Mouse (Mus musculus) midbrain, embryonic 12.5 days (tissue): ENCODE results near the gene Mef2a. TPM values are rescaled to one million over a fixed set of nuclear protein-coding genes. Genes with fewer than 3 reads are reported as not detected.
A peak's percentile ranks its signal among the peaks of the same experiment; 100 is the strongest.

ENCODE experiments used
- ATAC-seq: fragments of 200-750 bp; cut with Nextera tagmentation; 2 replicates; pipeline ENCODE4 v1.8.0; 2017; ENCODE audit warnings: low read depth, moderate TSS enrichment, moderate library complexity; ENCODE audit not compliant: low FRiP score
- H3K27ac ChIP-seq: fragments of 300-500 bp; sonication (generic); replicated peaks from 2 replicates; pipeline ENCODE4 v1.5.1; 2016; ENCODE audit warnings: mild to moderate bottlenecking
- H3K27me3 ChIP-seq: fragments of 300-500 bp; sonication (generic); 2 replicates; pipeline ENCODE4 v1.6.1; 2016; ENCODE audit warnings: mild to moderate bottlenecking
- H3K36me3 ChIP-seq: fragments of 300-500 bp; sonication (generic); 2 replicates; pipeline ENCODE4 v1.6.1; 2016
- H3K4me1 ChIP-seq: fragments of 300-500 bp; sonication (generic); 2 replicates; pipeline ENCODE4 v1.6.1; 2016
- H3K4me2 ChIP-seq: fragments of 300-500 bp; sonication (generic); replicated peaks from 2 replicates; pipeline ENCODE4 v1.6.1; 2016; ENCODE audit warnings: mild to moderate bottlenecking, moderate library complexity
- H3K4me3 ChIP-seq: fragments of 300-500 bp; sonication (generic); 2 replicates; pipeline ENCODE4 v1.5.1; 2016; ENCODE audit warnings: mild to moderate bottlenecking
- H3K9ac ChIP-seq: fragments of 300-500 bp; sonication (generic); replicated peaks from 2 replicates; pipeline ENCODE4 v1.6.1; 2016; ENCODE audit warnings: mild to moderate bottlenecking, moderate library complexity
- H3K9me3 ChIP-seq: fragments of 300-500 bp; sonication (generic); 2 replicates; pipeline ENCODE4 v1.6.1; 2016; ENCODE audit warnings: mild to moderate bottlenecking
- WGBS: fragments of 180-500 bp; shearing (Covaris S2); methylation state at CpG from one replicate; pipeline ENCODE4 v1.1.7; 2016; 5-methylcytosine and 5-hydroxymethylcytosine counted together
- polyA plus RNA-seq: library from polyadenylated mRNA; unstranded; fragments of >200 nt; fragmentation: Nextera tagmentation; extraction: Ambion mirVana; gene quantifications from 2 replicates; pipeline ENCODE4 v1.2.1, GENCODE M21; 2016

Mef2a gene
- polyA plus RNA-seq, 1 experiment from 2014 or later: 29.7 TPM

DNA sequence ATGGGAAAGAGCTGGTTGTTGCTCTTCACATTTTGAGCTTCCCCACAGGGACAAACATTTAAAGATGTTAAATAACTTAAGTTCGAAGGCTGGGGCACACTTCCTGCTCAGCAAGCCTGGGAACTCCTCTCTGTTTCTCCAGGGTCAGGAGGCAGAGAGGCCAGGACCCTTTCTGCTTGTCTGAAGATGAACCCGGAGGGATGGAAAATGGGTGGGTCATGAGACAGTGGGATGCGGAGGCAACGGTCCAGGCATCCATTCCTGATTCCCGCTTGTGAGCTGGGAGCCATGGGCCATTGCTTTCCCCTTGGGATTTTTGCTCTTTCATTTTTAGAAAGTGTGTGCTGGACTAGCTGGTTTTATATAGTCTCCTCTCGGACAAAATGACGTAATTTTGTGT is 17.4 kb upstream of the Mef2a start:
- Histone ChIP-seq H3K36me3 (no peaks in the 10 kb centered on the region), H3K27me3 (no peaks in the 10 kb centered on the region), H3K27ac (no peak overlapping the region), H3K4me1 (no peaks in the 10 kb centered on the region), H3K9me3 (no peaks in the 10 kb centered on the region), H3K4me3 (no peak overlapping the region), H3K9ac (no peak overlapping the region), H3K4me2 (no peak overlapping the region)
- WGBS: 84% methylated on average over 7 of the region's 7 CpGs
- no peak for ATAC-seq

DNA sequence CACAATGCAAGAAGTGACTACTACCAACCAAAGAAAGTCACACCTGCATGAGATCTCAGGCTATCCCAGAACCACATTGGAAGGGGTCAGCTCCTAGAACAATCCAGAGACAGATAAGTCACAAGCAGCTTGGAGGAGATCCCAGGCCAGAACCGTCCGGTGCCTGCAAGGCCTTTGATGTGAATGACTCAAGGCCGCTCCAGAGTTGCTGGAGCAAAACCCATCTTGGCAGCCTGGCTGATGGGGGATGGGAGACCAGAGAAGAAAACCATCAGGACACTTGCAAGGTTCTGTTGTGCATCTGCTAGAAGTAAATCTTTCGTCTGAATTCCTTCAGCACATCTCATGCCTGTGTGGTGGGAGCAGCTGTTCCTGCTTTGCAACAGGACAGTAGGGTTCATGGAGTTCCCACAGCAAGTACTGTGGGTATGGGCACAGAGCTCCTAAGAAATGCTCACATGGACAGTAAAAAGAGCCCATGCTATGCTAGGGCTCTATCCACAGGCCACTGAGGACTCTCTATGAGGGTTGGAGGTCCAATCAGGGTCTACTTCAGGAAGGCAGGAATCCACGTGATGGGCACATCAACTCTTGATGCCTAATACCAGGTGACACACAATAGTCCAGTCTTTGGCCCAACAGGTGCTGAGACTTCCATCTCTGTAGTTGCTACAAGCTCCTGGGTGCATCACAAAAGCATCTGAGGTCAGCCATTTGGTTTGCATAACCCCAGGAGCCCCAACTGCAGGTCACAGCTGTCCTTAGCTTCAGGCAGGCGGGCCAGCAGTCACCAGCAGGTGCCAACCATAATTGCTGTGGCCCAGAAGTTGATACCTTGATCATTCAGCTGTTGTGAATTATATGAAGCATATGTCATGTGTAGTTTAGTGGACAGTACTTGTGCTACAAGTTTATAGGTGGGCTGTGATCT is 12.5 kb upstream of the Mef2a start:
- no peak for ATAC-seq
- no peaks in the 10 kb centered on the region for H3K4me1 ChIP-seq
- H3K4me2 ChIP-seq: no peak overlapping the region
- H3K36me3 ChIP-seq: no peaks in the 10 kb centered on the region
- H3K9ac ChIP-seq: no peak overlapping the region
- 85% methylated on average over 6 of the region's 6 CpGs for WGBS
- no peaks in the 10 kb centered on the region for H3K27me3 ChIP-seq
- H3K4me3 ChIP-seq: no peak overlapping the region
- no peak overlapping the region for H3K27ac ChIP-seq
- no peaks in the 10 kb centered on the region for H3K9me3 ChIP-seq

DNA sequence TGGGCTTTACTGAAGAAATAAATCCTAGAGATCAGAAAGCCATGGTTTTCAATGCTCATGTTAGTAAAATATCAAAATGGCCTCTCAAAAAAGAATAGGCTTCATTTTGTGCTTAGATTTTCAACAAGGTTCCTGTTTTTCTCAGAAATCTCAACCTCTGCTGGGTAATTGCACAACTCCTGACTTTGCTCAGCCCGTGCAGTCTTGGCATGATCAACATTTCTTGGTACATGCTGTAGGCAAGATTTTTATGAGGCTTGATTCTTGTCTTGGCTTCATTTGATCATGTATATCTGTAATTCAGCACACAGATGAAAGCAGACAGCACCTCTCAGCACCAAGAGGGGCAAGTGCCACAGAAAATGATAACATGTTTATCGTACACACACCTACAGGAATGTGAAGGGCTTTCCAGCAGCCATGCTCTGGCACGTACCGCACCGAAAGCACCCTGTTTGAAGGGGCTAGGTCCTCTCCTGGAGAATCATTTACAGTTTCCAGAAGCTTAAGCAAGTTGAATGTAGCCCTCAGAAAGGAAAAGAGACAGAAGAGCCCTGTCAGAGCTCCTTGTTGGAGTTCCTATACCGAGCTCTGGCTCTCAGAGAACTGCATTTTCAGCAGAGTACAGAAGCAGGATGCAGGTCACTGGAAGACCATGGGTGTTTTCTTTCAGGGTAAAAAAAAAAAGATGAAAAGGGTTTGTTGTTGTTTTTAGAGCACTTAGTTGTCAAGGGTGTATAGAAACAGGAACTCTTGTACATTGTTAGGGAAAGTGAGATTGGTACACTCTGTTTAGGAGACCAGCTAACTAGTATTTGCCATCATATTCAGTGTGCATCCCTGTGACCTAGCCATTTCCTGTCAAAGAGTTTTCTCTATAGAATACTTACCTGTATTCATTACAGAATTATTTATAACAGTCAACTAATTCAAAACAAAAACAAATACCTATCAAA is 7.8 kb upstream of the Mef2a start:
- Histone ChIP-seq H3K27ac (no peak overlapping the region), H3K27me3 (no peaks in the 10 kb centered on the region; the same call in 1 of the 2 replicates), H3K4me3 (no peak overlapping the region), H3K4me2 (no peak overlapping the region), H3K36me3 (no peaks in the 10 kb centered on the region), H3K4me1 (no peaks in the 10 kb centered on the region), H3K9ac (no peak overlapping the region), H3K9me3 (no peaks in the 10 kb centered on the region)
- WGBS: 89% methylated on average over 6 of the region's 6 CpGs
- ATAC-seq: no peak

DNA sequence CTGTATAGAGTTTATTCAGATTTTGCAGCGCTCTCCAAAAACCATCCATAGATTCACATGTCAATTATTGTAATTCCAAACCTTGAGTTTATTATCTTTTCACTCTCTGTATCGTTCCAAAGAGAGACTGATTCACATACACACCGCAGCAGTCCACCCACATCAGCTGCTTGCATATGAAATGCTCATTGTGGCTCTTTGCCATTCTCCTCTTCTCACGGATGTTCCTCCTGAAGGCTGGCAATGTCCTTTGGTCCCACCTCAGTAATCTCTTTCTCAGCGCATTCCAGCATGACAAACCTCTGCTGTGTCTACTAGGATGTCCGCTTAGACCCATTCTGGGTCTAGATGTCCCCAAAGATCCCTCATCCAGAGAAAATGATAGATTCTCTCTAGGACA is 4.1 kb upstream of the Mef2a start:
- ATAC-seq: no peak
- Histone ChIP-seq H3K36me3 (no peaks in the 10 kb centered on the region), H3K4me3 (no peak overlapping the region), H3K4me2 (no peak overlapping the region), H3K27ac (no peak overlapping the region), H3K27me3 (no peaks in the 10 kb centered on the region; the same call in 1 of the 2 replicates), H3K4me1 (peaks cover 9% of the 10 kb centered on the region), H3K9ac (no peak overlapping the region), H3K9me3 (no peaks in the 10 kb centered on the region)
- WGBS: 87% methylated on average over 6 of the region's 6 CpGs

GRCm38 (mm10) chr7:67373975-67374374 is 1.3 kb upstream of the Mef2a start:
- peak overlapping the region; percentile 98 for H3K27ac ChIP-seq
- H3K36me3 ChIP-seq: no peaks in the 10 kb centered on the region
- no peak overlapping the region for H3K9ac ChIP-seq
- peaks cover 15% of the 10 kb centered on the region for H3K4me1 ChIP-seq
- 47% methylated on average over 5 of the region's 5 CpGs for WGBS
- no peak overlapping the region for H3K4me3 ChIP-seq
- H3K4me2 ChIP-seq: peak overlapping the region; percentile 86; the same call in 1 of the 2 replicates
- H3K9me3 ChIP-seq: no peaks in the 10 kb centered on the region
- no peak for ATAC-seq
- no peaks in the 10 kb centered on the region; the same call in 1 of the 2 replicates for H3K27me3 ChIP-seq

GRCm38 (mm10) chr7:67373584-67373960 is 914 bp upstream of the Mef2a start:
- peak overlapping the region; percentile 96 for H3K9ac ChIP-seq
- no peak for ATAC-seq
- H3K9me3 ChIP-seq: no peaks in the 10 kb centered on the region
- H3K36me3 ChIP-seq: no peaks in the 10 kb centered on the region
- no peaks in the 10 kb centered on the region; the same call in 1 of the 2 replicates for H3K27me3 ChIP-seq
- 30% methylated on average over 6 of the region's 6 CpGs for WGBS
- peak overlapping the region; percentile 86 for H3K4me2 ChIP-seq
- H3K4me3 ChIP-seq: peak overlapping the region; percentile 92
- H3K27ac ChIP-seq: peak overlapping the region; percentile 98
- peaks cover 15% of the 10 kb centered on the region for H3K4me1 ChIP-seq

DNA sequence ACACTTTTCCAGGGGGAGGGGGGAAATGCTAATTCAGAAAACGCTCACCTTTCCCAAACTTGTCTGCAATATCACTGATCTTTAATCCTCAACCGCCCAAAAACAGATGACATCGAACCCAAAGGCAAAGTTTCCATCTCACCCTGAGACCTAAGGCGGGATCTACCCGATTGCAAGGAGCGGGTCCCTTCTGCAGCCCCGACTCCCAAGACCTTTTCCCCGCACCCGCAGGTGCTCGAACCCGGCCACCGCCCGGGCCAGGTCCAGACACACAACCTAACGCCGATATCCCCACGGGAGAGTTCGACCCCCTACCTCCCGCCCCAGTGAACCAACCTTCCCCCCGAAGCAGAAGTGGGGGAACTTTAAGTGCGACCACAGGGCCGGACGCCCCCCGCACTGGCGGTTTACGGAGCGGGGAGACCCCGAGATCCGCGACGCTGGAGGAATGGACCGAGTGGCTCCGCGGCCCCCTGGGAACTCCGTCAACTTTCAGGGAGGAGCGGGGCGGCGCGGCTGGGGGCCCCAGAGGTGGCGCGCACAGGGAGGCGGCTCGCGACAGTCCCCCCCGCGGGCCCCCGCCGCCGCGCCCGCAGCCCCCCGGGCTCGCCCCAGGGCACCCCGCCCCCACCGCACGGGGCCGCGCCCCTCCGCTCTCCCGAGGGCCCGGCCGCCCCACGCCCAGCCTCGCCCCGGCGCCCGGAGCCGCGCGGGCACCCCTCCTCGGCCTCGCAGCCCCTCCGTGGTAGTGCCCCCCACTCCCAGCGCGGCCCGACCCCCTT is 576 bp downstream of the Mef2a start:
- Histone ChIP-seq H3K27me3 (no peaks in the 10 kb centered on the region; the same call in 1 of the 2 replicates), H3K4me2 (peak overlapping the region; percentile 86), H3K27ac (peak overlapping the region; percentile 98), H3K4me3 (peak overlapping the region; percentile 92), H3K36me3 (no peaks in the 10 kb centered on the region), H3K9me3 (no peaks in the 10 kb centered on the region), H3K9ac (peak overlapping the region; percentile 96), H3K4me1 (peaks cover 15% of the 10 kb centered on the region)
- under 1% methylated on average over 38 of the region's 75 CpGs for WGBS
- peak; percentile 80 for ATAC-seq

GRCm38 (mm10) chr7:67371351-67371890 is 1.2 kb downstream of the Mef2a start:
- H3K4me3 ChIP-seq: peak overlapping the region; percentile 92
- H3K4me2 ChIP-seq: peak overlapping the region; percentile 86

GRCm38 (mm10) chr7:67369645-67370044 is 3.0 kb downstream of the Mef2a start:
- 78% methylated on average over 4 of the region's 4 CpGs for WGBS
- Histone ChIP-seq H3K4me1 (peaks cover 15% of the 10 kb centered on the region), H3K27ac (no peak overlapping the region), H3K4me3 (no peak overlapping the region), H3K9ac (no peak overlapping the region), H3K27me3 (no peaks in the 10 kb centered on the region), H3K36me3 (no peaks in the 10 kb centered on the region), H3K4me2 (no peak overlapping the region), H3K9me3 (no peaks in the 10 kb centered on the region)
- ATAC-seq: no peak

More at GRCm38 (mm10) chr7:67371351-67371890, 1.2 kb downstream of the Mef2a start:
- Histone ChIP-seq H3K4me1 (peaks cover 15% of the 10 kb centered on the region), H3K9me3 (no peaks in the 10 kb centered on the region), H3K27ac (no peak overlapping the region), H3K36me3 (no peaks in the 10 kb centered on the region), H3K9ac (peak overlapping the region; percentile 96), H3K27me3 (no peaks in the 10 kb centered on the region; the same call in 1 of the 2 replicates)
- WGBS: 21% methylated on average over 10 of the region's 10 CpGs
- no peak for ATAC-seq

DNA sequence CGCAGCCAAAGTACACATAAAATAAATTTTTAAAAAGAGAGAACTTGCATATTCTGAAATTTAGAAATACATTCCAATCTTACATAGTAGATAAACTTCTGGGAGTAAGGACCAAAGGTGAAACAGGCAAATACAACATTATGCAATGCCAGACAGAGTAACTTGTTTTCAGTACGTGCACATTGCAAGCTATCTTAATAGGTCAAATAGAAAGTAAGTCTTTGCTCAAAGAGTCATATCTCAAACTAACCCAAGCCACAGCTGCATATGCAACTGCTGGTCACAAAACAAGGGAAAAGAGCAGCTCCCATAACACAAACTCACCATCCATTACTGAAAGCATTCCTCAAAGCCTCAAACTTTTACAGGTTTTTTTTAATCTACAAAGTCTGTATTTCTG is 4.3 kb downstream of the Mef2a start:
- no peak overlapping the region for H3K9ac ChIP-seq
- WGBS: 97% methylated on average over 2 of the region's 2 CpGs
- no peak overlapping the region for H3K4me3 ChIP-seq
- H3K4me1 ChIP-seq: peaks cover 6% of the 10 kb centered on the region; the same call in 1 of the 2 replicates
- no peak overlapping the region for H3K4me2 ChIP-seq
- H3K36me3 ChIP-seq: no peaks in the 10 kb centered on the region
- no peaks in the 10 kb centered on the region for H3K27me3 ChIP-seq
- H3K27ac ChIP-seq: no peak overlapping the region
- ATAC-seq: no peak
- no peaks in the 10 kb centered on the region for H3K9me3 ChIP-seq

- H3K4me2 ChIP-seq: no peak overlapping the region
- H3K27me3 ChIP-seq: no peaks in the 10 kb centered on the region
- WGBS: 94% methylated on average over 3 of the region's 3 CpGs
- no peaks in the 10 kb centered on the region for H3K4me1 ChIP-seq
- H3K36me3 ChIP-seq: 0 out of 2 replicates have a peak, but pooled peaks cover 4% of the 10 kb centered on the region
- no peak for ATAC-seq
- no peak overlapping the region for H3K9ac ChIP-seq
- H3K27ac ChIP-seq: no peak overlapping the region
- H3K9me3 ChIP-seq: peaks cover 5% of the 10 kb centered on the region; the same call in 1 of the 2 replicates
- no peak overlapping the region for H3K4me3 ChIP-seq
Observed at GRCm38 (mm10) chr7:67360588-67360987, 12.1 kb downstream of the Mef2a start.
